Mouse (Mus musculus): ENCODE results near the gene Atrnl1. TPM values are rescaled to one million over a fixed set of nuclear protein-coding genes. Genes with fewer than 3 reads are reported as not detected.
A peak's percentile ranks its signal among the peaks of the same experiment; 100 is the strongest.

Gene Atrnl1
- total RNA-seq, 2 experiments from 2014 or later = 62.6 to 67.3 TPM

- no peak for DNase-seq (ENCODE audit: extremely low spot score in 1 of 2, low spot score in 1 of 2)
Observed at GRCm38 (mm10) chr19:58099539-58099938, 488.7 kb downstream of the Atrnl1 start.

DNA sequence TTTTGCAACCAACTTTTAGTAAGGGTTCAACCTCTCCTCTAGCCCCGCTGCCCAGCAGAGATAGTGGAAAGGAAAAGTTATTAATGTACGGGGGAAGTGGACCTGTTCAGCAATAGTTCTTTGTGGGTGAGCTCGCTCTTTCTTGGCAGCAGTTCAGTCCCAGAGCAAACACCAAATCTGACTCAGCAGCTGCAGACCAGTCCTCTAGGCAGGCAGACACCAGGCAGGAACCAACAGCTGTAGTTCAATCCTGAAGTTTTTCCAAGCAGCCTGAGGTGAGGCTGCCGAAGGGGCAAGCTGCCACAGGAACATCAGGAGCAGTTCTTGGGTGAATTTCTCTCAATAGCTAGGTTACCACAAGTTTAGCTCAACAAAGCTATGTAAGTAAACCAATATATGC lies 489.5 kb downstream of the Atrnl1 start:
- no peak for DNase-seq (ENCODE audit: extremely low spot score in 1 of 2, low spot score in 1 of 2)

DNA sequence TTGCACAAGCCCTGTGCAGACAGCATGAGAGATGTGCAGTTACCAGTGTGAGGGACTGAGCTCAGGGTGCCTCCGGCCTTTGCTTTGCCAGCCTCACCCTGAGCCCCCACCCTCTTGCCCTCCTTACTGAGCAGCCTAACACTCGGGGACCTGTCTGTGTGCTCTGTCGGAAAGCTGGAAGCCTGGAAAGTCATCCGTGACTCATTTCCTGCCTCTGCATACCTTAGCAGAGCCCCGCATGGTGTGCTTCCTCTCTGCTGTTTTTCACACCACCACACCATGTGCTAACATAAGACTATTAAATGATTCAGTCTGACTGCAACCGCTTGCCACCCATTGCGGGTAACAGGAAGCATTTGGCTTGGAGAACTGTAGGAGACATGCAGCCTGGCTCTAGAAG lies 493.7 kb downstream of the Atrnl1 start:
- DNase-seq (ENCODE audit: extremely low spot score in 1 of 2, low spot score in 1 of 2) = no peak

DNA sequence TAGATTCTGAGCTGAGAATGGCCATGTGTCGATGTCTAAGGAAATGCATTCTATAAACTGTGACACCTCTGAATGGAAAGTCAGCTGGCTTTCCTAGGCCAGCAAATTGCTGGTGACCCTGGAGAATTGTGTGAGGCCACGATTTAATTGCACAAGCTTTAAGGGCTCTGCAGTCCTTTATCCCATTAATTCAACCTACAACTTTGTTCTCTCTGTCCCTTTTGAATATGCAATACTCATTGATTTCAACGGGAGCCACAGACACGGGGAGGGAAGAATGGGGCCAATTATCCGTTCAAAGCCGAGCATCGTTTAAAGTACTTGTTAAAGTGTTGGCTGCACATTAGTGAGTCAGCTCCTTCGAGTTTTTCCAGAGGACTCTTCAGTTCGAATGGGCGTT lies 496.8 kb downstream of the Atrnl1 start:
- no peak for DNase-seq (ENCODE audit: extremely low spot score in 1 of 2, low spot score in 1 of 2)

DNA sequence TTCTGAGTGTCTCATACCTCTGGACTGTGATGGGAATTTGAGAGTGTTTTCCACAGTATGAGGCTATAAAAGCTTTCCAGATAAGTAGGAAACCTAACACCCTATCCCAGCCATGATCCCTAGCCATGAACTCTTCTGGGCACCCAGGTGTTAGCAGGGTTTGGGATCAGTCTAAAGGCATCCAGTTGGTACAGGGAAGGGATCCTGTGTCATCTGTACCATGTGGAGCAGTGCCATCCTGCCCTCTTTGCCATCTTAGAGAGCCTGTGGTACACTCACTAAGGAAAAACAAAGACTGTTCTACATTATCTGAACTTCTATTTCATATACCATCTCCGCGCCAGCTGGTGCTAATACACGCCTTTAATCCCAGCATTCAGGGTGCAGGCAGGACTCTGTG lies 499.7 kb downstream of the Atrnl1 start:
- no peak for DNase-seq (ENCODE audit: extremely low spot score in 1 of 2, low spot score in 1 of 2)

DNA sequence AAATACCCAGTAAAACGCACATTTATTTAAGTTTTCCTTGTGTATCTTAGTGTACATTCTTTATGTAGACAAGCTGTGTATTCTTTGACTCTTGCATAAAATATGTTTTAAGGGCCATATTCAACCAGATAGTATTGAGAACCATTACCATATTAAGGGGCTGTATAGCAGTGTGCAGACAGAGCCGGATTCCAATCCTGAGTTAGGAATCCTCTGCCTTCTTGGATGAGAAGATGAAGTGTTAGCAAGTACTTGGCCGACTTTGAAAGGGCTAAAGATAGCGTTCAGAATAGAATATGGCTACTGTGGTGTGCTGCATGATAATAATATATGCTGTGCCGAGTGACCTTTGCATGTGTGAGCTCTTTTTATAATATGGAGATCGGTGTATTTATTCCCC lies 500.5 kb downstream of the Atrnl1 start:
- no peak for DNase-seq (ENCODE audit: extremely low spot score in 1 of 2, low spot score in 1 of 2)

DNA sequence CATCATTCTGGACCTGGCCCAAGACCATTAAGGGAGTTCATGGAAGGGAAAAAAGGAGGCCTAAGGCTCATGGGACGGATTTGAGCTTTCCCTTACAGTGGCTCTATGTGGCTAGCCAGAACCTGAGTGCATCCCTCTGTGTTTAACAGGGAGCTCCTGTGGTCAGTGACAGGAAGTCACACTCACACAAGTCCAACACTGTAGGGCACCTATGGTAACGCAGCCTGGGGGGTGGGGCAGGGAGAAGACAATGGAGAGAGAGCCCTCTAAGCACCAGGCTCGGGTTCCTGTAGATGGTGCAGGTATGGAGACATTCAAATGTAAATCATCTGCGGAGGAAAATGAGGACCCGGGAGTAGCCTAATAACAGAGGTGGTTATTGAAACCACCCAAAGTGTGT lies 501.3 kb downstream of the Atrnl1 start:
- DNase-seq (ENCODE audit: extremely low spot score in 1 of 2, low spot score in 1 of 2) = no peak

DNA sequence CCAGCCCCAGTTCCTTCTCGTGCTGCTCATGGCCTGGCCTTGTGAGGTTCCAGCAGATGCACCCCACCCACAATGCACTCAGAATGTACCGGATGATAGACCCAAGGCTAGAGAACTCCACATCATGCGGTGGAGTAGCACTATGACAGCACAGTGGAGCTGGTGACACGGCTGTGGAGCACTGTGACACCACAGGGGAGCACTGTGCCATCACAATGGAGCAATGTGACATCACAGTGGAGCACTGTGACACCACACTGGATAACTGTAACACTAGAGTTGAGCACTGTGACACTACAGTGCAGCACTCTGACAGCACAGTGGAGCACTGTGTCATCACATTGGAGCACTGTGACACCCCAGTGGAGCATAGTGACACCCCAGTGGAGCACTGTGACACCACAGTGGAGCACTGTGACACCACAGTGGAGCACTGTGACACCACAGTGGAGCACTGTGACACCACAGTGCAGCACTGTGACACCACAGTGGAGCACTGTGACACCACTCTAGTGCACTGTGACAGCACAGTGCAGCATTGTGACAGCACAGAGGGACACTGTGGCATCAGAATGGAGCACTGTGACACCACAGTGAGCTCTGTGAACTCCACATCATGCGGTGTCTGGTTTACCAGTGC lies 502.4 kb downstream of the Atrnl1 start:
- no peak for DNase-seq (ENCODE audit: extremely low spot score in 1 of 2, low spot score in 1 of 2)

DNA sequence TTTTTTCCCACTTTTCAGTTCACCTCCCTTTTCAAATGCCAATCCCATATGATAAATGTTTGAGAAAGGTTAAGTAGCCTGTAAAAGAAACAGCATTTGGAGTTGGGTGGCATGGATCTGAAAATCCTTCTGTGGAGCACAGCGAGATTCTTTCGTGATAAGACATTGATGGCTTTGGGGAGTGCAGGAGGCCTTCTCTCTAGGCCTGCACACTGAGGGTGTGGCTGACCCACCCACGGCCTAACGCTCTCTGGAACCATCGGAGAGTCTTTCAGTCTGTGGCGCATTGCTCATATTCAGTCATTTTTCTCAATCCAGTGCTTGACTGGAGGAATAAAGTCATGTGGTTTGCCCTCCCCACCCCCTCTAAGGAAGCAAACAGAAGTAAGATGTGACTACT lies 506.8 kb downstream of the Atrnl1 start:
- no peak for DNase-seq (ENCODE audit: extremely low spot score in 1 of 2, low spot score in 1 of 2)

DNA sequence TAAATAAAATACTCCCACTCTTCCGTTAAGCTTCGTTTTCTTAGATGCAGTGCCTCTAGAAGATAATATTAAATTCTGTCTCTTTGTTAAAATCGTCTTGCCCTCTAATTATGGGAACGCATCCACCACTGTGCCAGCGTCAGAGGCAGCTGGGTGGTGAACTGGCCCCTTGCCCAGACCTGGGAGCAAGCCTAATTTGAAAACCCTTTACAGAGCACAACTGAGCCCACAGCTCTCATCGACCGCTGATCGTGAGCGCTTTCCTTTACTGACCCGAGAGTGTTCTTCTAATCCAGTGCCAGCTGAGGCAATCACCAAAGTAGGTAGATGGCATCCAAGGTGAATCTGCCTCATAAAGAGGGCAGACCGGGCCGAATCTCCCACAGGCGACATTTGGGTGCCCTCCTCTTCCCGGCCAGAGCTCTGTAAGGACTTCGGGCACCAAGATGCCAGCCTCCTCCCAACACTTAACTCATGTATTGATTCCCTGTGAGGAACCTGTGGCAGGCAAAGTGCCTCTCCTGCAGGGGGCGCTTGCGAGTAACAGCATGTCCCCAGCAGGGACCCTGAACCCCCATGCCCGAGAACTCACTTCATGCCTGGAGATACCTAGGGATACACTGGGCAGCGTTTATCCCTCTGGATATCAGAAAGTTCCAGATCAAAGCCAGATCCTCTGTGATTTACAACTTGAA lies 507.5 kb downstream of the Atrnl1 start:
- peak; percentile 42 to 68 for DNase-seq (ENCODE audit: extremely low spot score in 1 of 2, low spot score in 1 of 2)

DNA sequence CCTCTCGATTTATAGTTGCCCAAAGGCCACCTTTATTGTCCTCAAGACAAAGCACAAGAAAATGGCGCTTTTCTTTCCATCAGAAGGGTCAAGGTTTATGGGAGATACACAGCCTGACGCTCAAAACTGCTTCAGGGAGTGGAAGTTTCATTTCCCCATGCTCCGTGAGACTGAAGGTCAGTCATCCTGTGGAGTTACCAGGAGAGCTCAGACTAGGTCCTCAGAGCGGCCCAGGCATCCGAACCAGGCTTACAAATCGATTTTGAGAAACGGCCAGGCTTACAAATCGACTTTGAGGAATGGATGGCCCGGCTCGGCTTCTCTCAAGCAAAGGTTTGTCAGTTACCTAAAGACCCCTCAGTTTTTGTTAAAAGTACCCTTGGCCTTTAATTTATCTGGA lies 508.0 kb downstream of the Atrnl1 start:
- no peak for DNase-seq (ENCODE audit: extremely low spot score in 1 of 2, low spot score in 1 of 2)

- no peak for DNase-seq (ENCODE audit: extremely low spot score in 1 of 2, low spot score in 1 of 2)
Observed at GRCm38 (mm10) chr19:58119681-58120173, 508.9 kb downstream of the Atrnl1 start.

GRCm38 (mm10) chr19:58120661-58121060 lies 509.8 kb downstream of the Atrnl1 start:
- no peak for DNase-seq (ENCODE audit: extremely low spot score in 1 of 2, low spot score in 1 of 2)

DNA sequence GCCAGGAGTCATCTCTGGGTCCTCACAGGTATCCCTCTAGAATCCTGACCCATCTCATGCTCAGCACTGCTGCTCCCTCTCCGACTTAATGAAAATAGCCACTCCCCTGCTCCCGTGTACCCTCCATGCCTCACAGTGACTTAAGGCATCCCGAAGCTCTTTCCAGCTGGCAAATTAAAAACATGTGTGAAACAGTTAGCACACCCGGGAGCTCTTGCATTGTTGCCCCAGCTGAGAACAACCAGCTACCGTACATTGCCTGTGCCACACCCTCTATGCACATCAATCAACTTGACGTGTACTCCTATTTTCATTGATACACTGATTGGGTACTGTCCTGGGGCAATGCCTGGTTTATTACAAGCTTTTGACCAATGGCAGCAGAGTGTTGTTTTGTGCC lies 510.8 kb downstream of the Atrnl1 start:
- no peak for DNase-seq (ENCODE audit: extremely low spot score in 1 of 2, low spot score in 1 of 2)

DNA sequence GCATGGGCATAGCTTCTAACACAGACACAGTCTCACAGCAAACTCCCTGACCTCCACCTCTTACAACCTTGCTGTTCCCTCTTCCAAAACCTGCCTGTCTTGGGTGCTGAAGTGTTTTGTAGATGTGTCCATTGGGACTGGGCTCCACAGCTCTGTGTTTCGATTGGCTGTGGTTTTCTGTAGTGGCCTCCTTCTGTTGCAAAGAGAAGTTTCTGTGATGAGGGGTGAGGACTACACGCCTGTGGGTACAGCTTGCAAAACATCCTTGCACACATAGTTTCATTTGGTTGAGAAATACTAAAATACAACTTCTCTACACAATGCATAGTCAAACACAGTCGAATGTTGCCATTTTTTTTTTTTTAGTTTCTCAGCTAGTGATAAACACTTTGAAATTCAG lies 512.8 kb downstream of the Atrnl1 start:
- DNase-seq (ENCODE audit: extremely low spot score in 1 of 2, low spot score in 1 of 2) = no peak

- no peak for DNase-seq (ENCODE audit: extremely low spot score in 1 of 2, low spot score in 1 of 2)
Observed at GRCm38 (mm10) chr19:58124566-58124965, 513.7 kb downstream of the Atrnl1 start.

- DNase-seq (ENCODE audit: extremely low spot score in 1 of 2, low spot score in 1 of 2) = no peak
Observed at GRCm38 (mm10) chr19:58125010-58125409, 514.2 kb downstream of the Atrnl1 start.

DNA sequence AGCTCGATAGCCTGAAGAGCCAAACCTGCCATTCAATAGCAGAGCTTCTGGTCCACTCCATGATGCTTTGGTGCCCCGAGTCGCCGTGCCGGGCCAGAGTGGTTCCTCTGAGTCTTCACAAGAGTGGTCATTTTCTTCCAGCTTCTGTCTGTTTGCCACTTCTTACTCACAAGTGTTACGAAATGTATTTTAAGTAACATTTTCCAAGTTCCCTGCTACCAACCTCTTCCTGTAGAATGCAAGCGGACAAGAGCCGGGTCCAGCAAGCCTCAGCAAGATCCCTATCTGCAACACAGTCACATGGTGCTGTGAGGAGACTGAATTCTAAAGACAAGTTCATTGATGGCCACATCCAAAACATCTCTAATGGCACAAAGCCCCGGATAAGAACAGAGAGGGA lies 521.1 kb downstream of the Atrnl1 start:
- no peak for DNase-seq (ENCODE audit: extremely low spot score in 1 of 2, low spot score in 1 of 2)

DNA sequence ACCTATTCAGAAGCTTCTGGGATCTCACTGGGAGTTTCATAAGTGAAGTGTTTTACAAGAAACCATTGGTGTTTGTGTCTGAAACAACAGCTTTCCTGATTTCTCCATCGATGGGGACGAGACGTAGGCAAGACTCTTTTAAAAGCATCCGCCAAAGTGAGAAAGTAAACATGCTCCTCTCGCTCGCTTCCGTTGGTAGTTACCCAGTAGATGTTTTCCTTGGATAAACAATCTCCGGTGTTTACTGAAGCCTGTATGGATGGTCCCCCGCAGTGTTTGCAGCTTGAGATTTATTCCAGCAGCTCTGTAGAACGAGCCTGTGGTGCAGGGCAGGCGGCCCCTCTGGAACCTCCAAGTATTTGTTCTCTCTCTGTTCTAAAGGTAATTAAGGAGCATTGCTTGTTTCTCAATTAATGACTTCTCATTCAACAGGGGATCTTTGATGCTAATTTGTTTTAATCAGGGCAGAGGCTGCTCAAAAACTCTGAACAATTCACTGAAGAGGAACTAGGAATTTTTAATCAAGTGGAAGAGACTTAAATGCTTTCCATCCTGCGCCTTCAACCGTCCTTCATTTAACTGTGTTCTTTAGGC lies 529.5 kb downstream of the Atrnl1 start:
- no peak for DNase-seq (ENCODE audit: extremely low spot score in 1 of 2, low spot score in 1 of 2)

GRCm38 (mm10) chr19:58143853-58144454 lies 533.1 kb downstream of the Atrnl1 start:
- no peak for DNase-seq (ENCODE audit: extremely low spot score in 1 of 2, low spot score in 1 of 2)

GRCm38 (mm10) chr19:58145521-58145920 lies 534.7 kb downstream of the Atrnl1 start:
- no peak for DNase-seq (ENCODE audit: extremely low spot score in 1 of 2, low spot score in 1 of 2)

Data from layer of hippocampus, postnatal 25 days (tissue).